Mouse (Mus musculus) heart, adult 2 months (tissue): Measurements from ENCODE around the gene Zscan25. TPM values are rescaled to one million over a fixed set of nuclear protein-coding genes. Genes with fewer than 3 reads are reported as not detected.

Experiments used
- polyA plus RNA-seq: library from polyadenylated mRNA; depleted of rRNA; stranded (reverse); fragments of >200 nt; gene quantifications from 2 replicates; pipeline ENCODE4 v1.2.3, GENCODE M21; 2012; rRNA removed
- total RNA-seq, 2 experiments: library from RNA; stranded (reverse); gene quantifications; 2 replicates each; pipeline ENCODE4 v1.2.3; 2021

The Zscan25 gene
- total and polyA plus RNA-seq, 3 experiments = 6.9 to 8.9 (median 7.6) TPM

Other genes with a start within 250 kb of the Zscan25 start
- gene Gm4871, start 247.7 kb upstream of the Zscan25 start, total RNA-seq = not detected
- not detected in 2 replicates for gene Gm4871, start 247.7 kb upstream of the Zscan25 start, polyA plus RNA-seq
- gene 1700018F24Rik, start 237.5 kb upstream of the Zscan25 start, total RNA-seq = not detected
- gene 1700018F24Rik, start 237.5 kb upstream of the Zscan25 start, polyA plus RNA-seq = not detected in 2 replicates
- gene Arpc1a, start 196.7 kb upstream of the Zscan25 start, total RNA-seq = 10 to 100 TPM; 60.4 to 64.4 TPM
- 67.8 and 79.9 TPM in 2 replicates for gene Arpc1a, start 196.7 kb upstream of the Zscan25 start, polyA plus RNA-seq
- not detected for gene Kpna7, start 196.5 kb upstream of the Zscan25 start, total RNA-seq
- gene Kpna7, start 196.5 kb upstream of the Zscan25 start, polyA plus RNA-seq = not detected in 2 replicates
- gene Arpc1b, start 166.3 kb upstream of the Zscan25 start, total RNA-seq = 10 to 100 TPM; 60.8 to 75.0 TPM
- gene Arpc1b, start 166.3 kb upstream of the Zscan25 start, polyA plus RNA-seq = 133 and 137 TPM in 2 replicates
- gene Pdap1, start 140.3 kb upstream of the Zscan25 start, total RNA-seq = 10 to 100 TPM; 37.8 to 38.5 TPM
- 16.1 and 19.5 TPM in 2 replicates for gene Pdap1, start 140.3 kb upstream of the Zscan25 start, polyA plus RNA-seq
- 10 to 100 TPM; 56.5 to 66.5 TPM for gene Bud31, start 140.1 kb upstream of the Zscan25 start, total RNA-seq
- 36.6 and 48.0 TPM in 2 replicates for gene Bud31, start 140.1 kb upstream of the Zscan25 start, polyA plus RNA-seq
- 10 to 100 TPM; 24.0 to 27.0 TPM for gene Ptcd1, start 113.4 kb upstream of the Zscan25 start, total RNA-seq
- 13.2 and 16.8 TPM in 2 replicates for gene Ptcd1, start 113.4 kb upstream of the Zscan25 start, polyA plus RNA-seq
- gene Cpsf4, start 113.3 kb upstream of the Zscan25 start, total RNA-seq = 10 to 100 TPM; 10.4 to 12.1 TPM
- gene Cpsf4, start 113.3 kb upstream of the Zscan25 start, polyA plus RNA-seq = 11.0 and 12.5 TPM in 2 replicates
- 1,000 to 10,000 TPM in 1 of 2 experiments, 100 to 1,000 TPM in 1; 962 to 1,137 TPM for gene Atp5j2, start 88.4 kb upstream of the Zscan25 start, total RNA-seq
- 733 and 858 TPM in 2 replicates for gene Atp5j2, start 88.4 kb upstream of the Zscan25 start, polyA plus RNA-seq
- gene Zkscan14, start 78.6 kb upstream of the Zscan25 start, total RNA-seq = 1 to 10 TPM; 6.3 to 6.9 TPM
- gene Zkscan14, start 78.6 kb upstream of the Zscan25 start, polyA plus RNA-seq = 2.5 and 3.3 TPM in 2 replicates
- gene Zkscan5, start 75.9 kb upstream of the Zscan25 start, total RNA-seq = 10 to 100 TPM in 1 of 2 experiments, 1 to 10 TPM in 1; 9.7 to 10.6 TPM
- 3.9 and 6.4 TPM in 2 replicates for gene Zkscan5, start 75.9 kb upstream of the Zscan25 start, polyA plus RNA-seq
- 10 to 100 TPM; 25.2 to 30.7 TPM for gene Zfp655, start 48.8 kb upstream of the Zscan25 start, total RNA-seq
- 24.0 and 40.8 TPM in 2 replicates for gene Zfp655, start 48.8 kb upstream of the Zscan25 start, polyA plus RNA-seq
- gene Cyp3a57, start 64.8 kb downstream of the Zscan25 start, total RNA-seq = not detected
- not detected in 2 replicates for gene Cyp3a57, start 64.8 kb downstream of the Zscan25 start, polyA plus RNA-seq
- not detected for gene Cyp3a16, start 189.2 kb downstream of the Zscan25 start, total RNA-seq
- not detected in 2 replicates for gene Cyp3a16, start 189.2 kb downstream of the Zscan25 start, polyA plus RNA-seq